Mouse (Mus musculus): ENCODE measurements around the gene Cbarp.

The Cbarp gene

GRCm38 (mm10) chr10:80130403-80131031 lies 10.1 kb downstream of the Cbarp start:
- DNase-seq (ENCODE audit: low spot score): no peak

- DNase-seq (ENCODE audit: low spot score): no peak
These were observed 10.8 kb downstream of the Cbarp start for GRCm38 (mm10) chr10:80129846-80130245.

GRCm38 (mm10) chr10:80127920-80128319 lies 12.7 kb downstream of the Cbarp start:
- no peak for DNase-seq (ENCODE audit: low spot score)

- DNase-seq (ENCODE audit: low spot score): no peak
These were observed 16.6 kb downstream of the Cbarp start for GRCm38 (mm10) chr10:80123932-80124562.

- DNase-seq (ENCODE audit: low spot score): no peak
These were observed 19.0 kb downstream of the Cbarp start for GRCm38 (mm10) chr10:80121639-80122038.

- no peak for DNase-seq (ENCODE audit: low spot score)
These were observed 20.5 kb downstream of the Cbarp start for GRCm38 (mm10) chr10:80120146-80120545.

GRCm38 (mm10) chr10:80118552-80118951 lies 22.1 kb downstream of the Cbarp start:
- DNase-seq (ENCODE audit: low spot score): no peak

- no peak for DNase-seq (ENCODE audit: low spot score)
These were observed 22.9 kb downstream of the Cbarp start for GRCm38 (mm10) chr10:80117736-80118135.

GRCm38 (mm10) chr10:80116927-80117691 lies 23.5 kb downstream of the Cbarp start:
- no peak for DNase-seq (ENCODE audit: low spot score)

GRCm38 (mm10) chr10:80116563-80116926 lies 24.1 kb downstream of the Cbarp start:
- DNase-seq (ENCODE audit: low spot score): no peak

GRCm38 (mm10) chr10:80115944-80116335 lies 24.7 kb downstream of the Cbarp start:
- no peak for DNase-seq (ENCODE audit: low spot score)

GRCm38 (mm10) chr10:80115290-80115943 lies 25.2 kb downstream of the Cbarp start, which contains the start of gene Stk11:
Stk11 (plus strand) TSS chr10:80115803.
- DNase-seq (ENCODE audit: low spot score): peak; percentile 100

- peak; percentile 96 for DNase-seq (ENCODE audit: low spot score)
These were observed 26.0 kb downstream of the Cbarp start for GRCm38 (mm10) chr10:80114341-80115284.

GRCm38 (mm10) chr10:80107678-80108077 lies 33.0 kb downstream of the Cbarp start:
- no peak for DNase-seq (ENCODE audit: low spot score)

GRCm38 (mm10) chr10:80105926-80106325 lies 34.7 kb downstream of the Cbarp start:
- DNase-seq (ENCODE audit: low spot score): no peak

- DNase-seq (ENCODE audit: low spot score): no peak
These were observed 35.2 kb downstream of the Cbarp start, which contains the start of gene Sbno2 for GRCm38 (mm10) chr10:80105460-80105859. Sbno2 (minus strand) TSS chr10:80105571.

- no peak for DNase-seq (ENCODE audit: low spot score)
These were observed 36.5 kb downstream of the Cbarp start for GRCm38 (mm10) chr10:80104181-80104580.

- DNase-seq (ENCODE audit: low spot score): no peak
These were observed 37.6 kb downstream of the Cbarp start for GRCm38 (mm10) chr10:80103032-80103431.

GRCm38 (mm10) chr10:80102216-80102915 lies 38.3 kb downstream of the Cbarp start:
- peak; percentile 93 for DNase-seq (ENCODE audit: low spot score)

GRCm38 (mm10) chr10:80100982-80101381 lies 39.7 kb downstream of the Cbarp start:
- no peak for DNase-seq (ENCODE audit: low spot score)

- no peak for DNase-seq (ENCODE audit: low spot score)
These were observed 42.0 kb downstream of the Cbarp start for GRCm38 (mm10) chr10:80098630-80099029.

Measured in embryo, embryonic 10 days (tissue).